Mouse (Mus musculus): ENCODE data around the gene Dyrk1a. TPM values are rescaled to one million over a fixed set of nuclear protein-coding genes. Genes with fewer than 3 reads are reported as not detected.
"Not testable (repeated sequence)": the region's sequence is repeated elsewhere in the genome, so short reads cannot be mapped to it uniquely, and the experiment has no call there.

Dyrk1a gene
- polyA plus RNA-seq, 1 experiment from 2014 or later = 9.5 TPM

DNA sequence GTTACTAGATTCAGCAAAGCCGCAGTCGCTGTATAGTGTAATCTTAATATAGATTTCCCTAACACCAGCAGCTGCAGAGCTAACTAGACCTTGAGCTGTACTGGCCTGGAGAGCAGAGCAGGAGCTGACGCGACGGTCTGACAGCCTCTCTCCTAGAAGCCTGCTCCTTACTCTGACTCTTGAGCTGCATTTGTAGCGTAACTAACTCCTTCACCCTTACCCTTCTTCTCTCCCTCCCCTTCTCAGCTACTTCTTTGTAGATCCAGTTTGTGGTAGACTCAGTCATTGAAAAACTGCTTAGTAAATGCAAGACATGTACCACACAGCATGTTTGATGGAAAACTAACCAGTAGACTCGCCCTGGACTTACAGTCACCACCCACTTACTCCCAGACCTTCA is 87.1 kb downstream of the Dyrk1a start:
- Histone ChIP-seq H3K27ac (replicated peaks) (no peak overlapping the region), H3K4me2 (no peak overlapping the region), H3K9me3 (no peaks in the 10 kb centered on the region), H3K9ac (no peak overlapping the region), H3K4me1 (replicated peaks) (peaks cover 45% of the 10 kb centered on the region), H3K27me3 (no peaks in the 10 kb centered on the region), H3K4me3 (no peak overlapping the region), H3K36me3 (peaks cover 7% of the 10 kb centered on the region)
- 86% methylated on average over 7 of the region's 7 CpGs for WGBS
- no peak for ATAC-seq (ENCODE audit: low read depth)

GRCm38 (mm10) chr16:94659394-94659793 is 89.6 kb downstream of the Dyrk1a start:
- H3K36me3 ChIP-seq = peaks cover 7% of the 10 kb centered on the region
- H3K4me3 ChIP-seq = no peak overlapping the region
- H3K9ac ChIP-seq = no peak overlapping the region
- WGBS = 89% methylated on average over 7 of the region's 7 CpGs
- H3K9me3 ChIP-seq = no peaks in the 10 kb centered on the region
- H3K4me2 ChIP-seq = no peak overlapping the region
- no peaks in the 10 kb centered on the region for H3K27me3 ChIP-seq
- no peak overlapping the region for H3K27ac ChIP-seq (replicated peaks)
- peaks cover 31% of the 10 kb centered on the region for H3K4me1 ChIP-seq (replicated peaks)
- no peak for ATAC-seq (ENCODE audit: low read depth)

DNA sequence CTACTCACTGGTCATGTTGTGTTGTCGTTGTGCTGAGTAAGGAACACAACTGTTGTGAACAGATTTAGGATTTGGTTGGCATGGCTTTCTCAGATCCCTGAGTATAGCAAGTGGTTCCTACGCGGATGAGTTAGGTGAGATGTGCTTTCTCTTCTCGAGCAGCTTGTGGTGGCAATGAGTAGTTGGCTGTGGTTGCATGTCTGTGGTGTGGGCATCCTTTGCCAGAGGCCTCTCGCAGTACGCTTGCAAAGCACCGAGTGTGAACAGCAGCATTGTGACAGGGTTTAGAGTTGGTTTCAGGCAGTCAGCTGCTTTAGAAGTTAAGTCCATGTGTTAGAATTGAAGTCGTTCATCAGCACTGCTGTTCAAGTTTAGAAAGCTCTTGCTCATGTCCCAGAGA is 90.4 kb downstream of the Dyrk1a start:
- no peak for ATAC-seq (ENCODE audit: low read depth)
- WGBS = 94% methylated on average over 8 of the region's 8 CpGs
- no peak overlapping the region for H3K4me2 ChIP-seq
- H3K27me3 ChIP-seq = no peaks in the 10 kb centered on the region
- peaks cover 27% of the 10 kb centered on the region for H3K4me1 ChIP-seq (replicated peaks)
- no peaks in the 10 kb centered on the region for H3K9me3 ChIP-seq
- no peak overlapping the region for H3K4me3 ChIP-seq
- H3K27ac ChIP-seq (replicated peaks) = no peak overlapping the region
- peaks cover 7% of the 10 kb centered on the region for H3K36me3 ChIP-seq
- H3K9ac ChIP-seq = no peak overlapping the region

- Histone ChIP-seq H3K9me3 (no peaks in the 10 kb centered on the region), H3K36me3 (peaks cover 54% of the 10 kb centered on the region), H3K27ac (replicated peaks) (no peak overlapping the region), H3K4me1 (replicated peaks) (no peaks in the 10 kb centered on the region), H3K4me3 (no peak overlapping the region), H3K9ac (no peak overlapping the region), H3K4me2 (no peak overlapping the region), H3K27me3 (no peaks in the 10 kb centered on the region)
- no peak for ATAC-seq (ENCODE audit: low read depth)
- 94% methylated on average over 4 of the region's 4 CpGs for WGBS
These were observed 97.7 kb downstream of the Dyrk1a start for GRCm38 (mm10) chr16:94667557-94667956.

DNA sequence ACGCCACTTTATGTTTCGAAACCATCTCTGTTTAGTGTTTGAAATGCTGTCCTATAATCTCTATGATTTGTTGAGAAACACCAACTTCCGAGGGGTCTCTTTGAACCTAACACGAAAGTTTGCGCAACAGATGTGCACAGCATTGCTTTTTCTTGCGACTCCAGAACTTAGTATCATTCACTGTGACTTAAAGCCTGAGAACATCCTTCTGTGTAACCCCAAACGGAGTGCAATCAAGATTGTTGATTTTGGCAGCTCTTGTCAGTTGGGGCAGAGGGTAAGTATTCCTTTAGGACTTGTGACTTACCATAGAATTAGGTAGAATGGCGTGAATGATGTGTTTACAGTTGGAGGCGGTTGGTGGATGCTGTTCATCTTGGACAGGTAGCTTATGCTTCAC is 101.5 kb downstream of the Dyrk1a start:
- no peak for ATAC-seq (ENCODE audit: low read depth)
- Histone ChIP-seq H3K27me3 (no peaks in the 10 kb centered on the region), H3K4me2 (no peak overlapping the region), H3K4me1 (replicated peaks) (no peaks in the 10 kb centered on the region), H3K36me3 (peaks cover 69% of the 10 kb centered on the region), H3K9ac (no peak overlapping the region), H3K27ac (replicated peaks) (no peak overlapping the region), H3K4me3 (no peak overlapping the region), H3K9me3 (no peaks in the 10 kb centered on the region)
- WGBS = 91% methylated on average over 9 of the region's 9 CpGs

- peaks cover 25% of the 10 kb centered on the region for H3K36me3 ChIP-seq
These were observed 111.1 kb downstream of the Dyrk1a start for GRCm38 (mm10) chr16:94680924-94681323.

GRCm38 (mm10) chr16:94681760-94682159 is 112.0 kb downstream of the Dyrk1a start:
- ATAC-seq (ENCODE audit: low read depth) = no peak
- Histone ChIP-seq H3K9me3 (no peaks in the 10 kb centered on the region), H3K4me2 (no peak overlapping the region), H3K27me3 (no peaks in the 10 kb centered on the region), H3K36me3 (peaks cover 34% of the 10 kb centered on the region), H3K9ac (no peak overlapping the region), H3K4me1 (replicated peaks) (peaks cover 10% of the 10 kb centered on the region), H3K27ac (replicated peaks) (no peak overlapping the region), H3K4me3 (no peak overlapping the region)
- 95% methylated on average over 4 of the region's 4 CpGs for WGBS

More at GRCm38 (mm10) chr16:94680924-94681323, 111.1 kb downstream of the Dyrk1a start:
- WGBS = 67% methylated on average over 4 of the region's 4 CpGs
- Histone ChIP-seq H3K4me3 (no peak overlapping the region), H3K9me3 (no peaks in the 10 kb centered on the region), H3K9ac (no peak overlapping the region), H3K4me1 (replicated peaks) (peaks cover 10% of the 10 kb centered on the region), H3K4me2 (no peak overlapping the region), H3K27me3 (no peaks in the 10 kb centered on the region), H3K27ac (replicated peaks) (no peak overlapping the region)
- no peak for ATAC-seq (ENCODE audit: low read depth)

GRCm38 (mm10) chr16:94683960-94684359 is 114.2 kb downstream of the Dyrk1a start:
- no peak for ATAC-seq (ENCODE audit: low read depth)
- Histone ChIP-seq H3K27me3 (no peaks in the 10 kb centered on the region), H3K4me2 (no peak overlapping the region), H3K4me3 (no peak overlapping the region), H3K9ac (no peak overlapping the region), H3K27ac (replicated peaks) (no peak overlapping the region), H3K36me3 (peaks cover 53% of the 10 kb centered on the region), H3K9me3 (no peaks in the 10 kb centered on the region), H3K4me1 (replicated peaks) (peaks cover 10% of the 10 kb centered on the region)
- 76% methylated on average over 4 of the region's 4 CpGs for WGBS

DNA sequence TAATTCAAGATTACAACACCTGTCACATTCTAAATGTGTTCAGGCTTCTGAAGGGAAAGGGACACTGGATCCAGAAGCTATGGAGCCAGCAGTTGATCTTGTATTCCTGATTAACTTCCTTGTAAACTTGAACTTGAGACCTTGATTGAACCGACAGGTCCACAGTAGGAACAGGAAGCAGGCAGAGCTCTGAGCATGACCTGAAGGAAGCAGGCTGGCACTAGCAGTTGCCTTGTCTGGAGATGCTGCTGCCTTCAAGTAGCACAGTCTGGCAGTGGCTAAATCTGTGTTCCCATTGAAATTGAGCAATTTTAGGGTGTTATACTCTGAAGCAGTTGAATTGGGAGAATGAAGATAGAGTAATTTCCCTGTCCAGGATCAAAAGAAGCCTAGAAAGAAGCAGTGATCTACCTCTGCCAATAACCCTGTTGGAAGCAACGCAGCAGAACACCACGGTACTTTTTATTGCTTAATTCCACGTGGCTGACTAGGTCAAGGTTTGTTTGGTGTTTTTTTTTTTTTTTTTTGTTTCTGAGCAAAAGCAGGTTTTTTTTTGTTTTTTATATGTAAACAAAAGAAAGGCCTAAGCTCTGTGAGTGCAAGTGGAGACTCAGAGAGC is 124.0 kb downstream of the Dyrk1a start:
- H3K27ac ChIP-seq (replicated peaks) = no peak overlapping the region
- no peak for ATAC-seq (ENCODE audit: low read depth)
- WGBS = 71% methylated on average over 4 of the region's 4 CpGs
- H3K9me3 ChIP-seq = no peaks in the 10 kb centered on the region
- H3K4me3 ChIP-seq = no peak overlapping the region
- no peak overlapping the region for H3K4me2 ChIP-seq
- H3K4me1 ChIP-seq (replicated peaks) = 0 out of 2 replicates have a peak, but pooled peaks cover 4% of the 10 kb centered on the region
- H3K36me3 ChIP-seq = peaks cover 67% of the 10 kb centered on the region
- H3K27me3 ChIP-seq = no peaks in the 10 kb centered on the region
- no peak overlapping the region for H3K9ac ChIP-seq

GRCm38 (mm10) chr16:94697553-94697952 is 127.7 kb downstream of the Dyrk1a start:
- no peak overlapping the region for H3K4me3 ChIP-seq
- 92% methylated on average over 5 of the region's 5 CpGs for WGBS
- H3K36me3 ChIP-seq = peaks cover 35% of the 10 kb centered on the region
- H3K4me1 ChIP-seq (replicated peaks) = no peaks in the 10 kb centered on the region
- no peak overlapping the region for H3K4me2 ChIP-seq
- H3K27ac ChIP-seq (replicated peaks) = no peak overlapping the region
- no peak overlapping the region for H3K9ac ChIP-seq
- no peak for ATAC-seq (ENCODE audit: low read depth)
- H3K9me3 ChIP-seq = no peaks in the 10 kb centered on the region
- no peaks in the 10 kb centered on the region for H3K27me3 ChIP-seq

GRCm38 (mm10) chr16:94698234-94698633 is 128.4 kb downstream of the Dyrk1a start:
- WGBS = 85% methylated on average over 1 of the region's 1 CpGs
- H3K4me2 ChIP-seq; H3K4me1 ChIP-seq (replicated peaks); H3K9ac ChIP-seq; H3K27me3 ChIP-seq; ATAC-seq (ENCODE audit: low read depth); H3K4me3 ChIP-seq; H3K27ac ChIP-seq (replicated peaks); H3K9me3 ChIP-seq: not testable (repeated sequence)
- H3K36me3 ChIP-seq = peaks cover 28% of the 10 kb centered on the region

DNA sequence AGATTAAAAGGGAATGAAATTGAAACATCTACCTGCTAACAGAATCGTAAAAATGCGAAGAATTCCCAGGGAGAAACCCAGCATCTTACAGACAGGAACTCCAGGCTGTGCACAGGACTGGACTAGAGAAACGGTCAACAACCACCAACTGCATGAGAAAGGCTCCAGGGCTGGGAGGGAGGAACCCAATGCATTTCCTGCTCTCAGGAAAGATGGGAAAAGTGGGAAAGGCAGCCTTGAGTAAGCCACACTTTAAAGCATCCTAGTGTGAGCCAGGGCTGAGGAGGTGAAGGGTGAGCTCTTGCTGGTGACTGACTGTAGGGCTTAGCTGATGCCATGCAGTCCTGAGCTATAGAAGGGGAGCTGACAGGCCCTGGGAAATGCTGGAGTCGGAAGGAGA is 131.3 kb downstream of the Dyrk1a start:
- H3K9me3 ChIP-seq = no peaks in the 10 kb centered on the region
- no peak overlapping the region for H3K9ac ChIP-seq
- no peak overlapping the region for H3K4me3 ChIP-seq
- ATAC-seq (ENCODE audit: low read depth) = no peak
- WGBS = 85% methylated on average over 4 of the region's 4 CpGs
- no peak overlapping the region for H3K27ac ChIP-seq (replicated peaks)
- no peaks in the 10 kb centered on the region for H3K27me3 ChIP-seq
- no peaks in the 10 kb centered on the region for H3K4me1 ChIP-seq (replicated peaks)
- no peak overlapping the region for H3K4me2 ChIP-seq
- H3K36me3 ChIP-seq = 0 out of 2 replicates have a peak, but pooled peaks cover 3% of the 10 kb centered on the region

DNA sequence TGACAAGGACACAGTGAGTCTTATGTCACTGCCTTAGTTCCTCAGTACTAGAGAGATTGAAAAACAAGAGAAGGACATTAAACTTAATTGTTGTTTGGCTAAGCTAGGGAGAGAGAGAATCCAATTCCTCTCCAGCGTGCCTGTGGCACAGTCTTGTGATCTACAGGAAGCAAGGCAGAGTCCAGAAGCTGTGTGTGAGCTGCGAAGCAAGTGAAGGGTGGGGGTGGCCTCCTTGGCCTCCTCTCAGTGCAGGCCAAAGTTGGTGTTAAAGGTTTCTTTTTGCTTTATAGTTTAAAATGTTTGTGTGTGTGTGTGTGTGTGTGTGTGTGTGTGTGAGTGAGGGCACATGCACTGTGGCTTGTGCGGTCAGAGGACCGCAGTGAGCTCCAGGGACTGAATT is 132.2 kb downstream of the Dyrk1a start:
- ATAC-seq (ENCODE audit: low read depth) = no peak
- H3K27me3 ChIP-seq = no peaks in the 10 kb centered on the region
- H3K4me2 ChIP-seq = no peak overlapping the region
- WGBS = 85% methylated on average over 4 of the region's 4 CpGs
- H3K9ac ChIP-seq = no peak overlapping the region
- H3K4me1 ChIP-seq (replicated peaks) = no peaks in the 10 kb centered on the region
- H3K27ac ChIP-seq (replicated peaks) = no peak overlapping the region
- no peaks in the 10 kb centered on the region for H3K9me3 ChIP-seq
- no peaks in the 10 kb centered on the region for H3K36me3 ChIP-seq
- H3K4me3 ChIP-seq = no peak overlapping the region

Measured in neural tube, embryonic 13.5 days (tissue).